Mouse (Mus musculus) adrenal gland, postnatal 36 days (tissue): ENCODE data around the gene Sft2d2. TPM values are rescaled to one million over a fixed set of nuclear protein-coding genes. Genes with fewer than 3 reads are reported as not detected.

Experiments used
- DNase-seq, 2 experiments: peaks; one replicate each; pipeline ENCODE4 v3.0.0; 2021; ENCODE audit warnings: mixed read lengths in 1 of 2
- long read RNA-seq, 2 experiments: library from polyadenylated mRNA; stranded (forward); transcript quantifications; one replicate each; pipeline ENCODE4 v2.0.0; 2021; ENCODE audit warnings: borderline sequencing depth in 2 of 2
- total RNA-seq, 2 experiments: library from RNA; stranded (reverse); gene quantifications; 2 replicates each; pipeline ENCODE4 v1.2.3; 2021

Gene Sft2d2
- total RNA-seq, result 10 to 100 TPM; 23.9 to 38.2 TPM
- long read RNA-seq, experiment 1, full-length matches to known transcripts, result 15 of 22 reads
- long read RNA-seq, experiment 1, partial matches to known transcripts, result 0 of 22 reads
- long read RNA-seq, experiment 1, other reads (novel, unspliced or antisense), result 7 of 22 reads
- long read RNA-seq, experiment 2, full-length matches to known transcripts, result 5 of 7 reads
- long read RNA-seq, experiment 2, partial matches to known transcripts, result 0 of 7 reads
- long read RNA-seq, experiment 2, other reads (novel, unspliced or antisense), result 2 of 7 reads

GRCm38 (mm10) chr1:165193880-165194661 lies at the start of gene Sft2d2:
Sft2d2 (minus strand) TSS chr1:165194438.
- DNase-seq, result peak; percentile 96 to 98

- peak; percentile 98 for DNase-seq
Measured at GRCm38 (mm10) chr1:165236321-165237298, 42.4 kb upstream of the Sft2d2 start, which contains the start of gene Tiprl. Tiprl (minus strand) TSS chr1:165236996.

GRCm38 (mm10) chr1:165235846-165236245 lies 41.6 kb upstream of the Sft2d2 start:
- DNase-seq, result no peak

- DNase-seq, result peak in 1 of 2 experiments; percentile 18
Measured at GRCm38 (mm10) chr1:165233806-165234205, 39.6 kb upstream of the Sft2d2 start.

- DNase-seq, result no peak
Measured at GRCm38 (mm10) chr1:165230691-165231090, 36.5 kb upstream of the Sft2d2 start.

GRCm38 (mm10) chr1:165229577-165229976 lies 35.3 kb upstream of the Sft2d2 start:
- DNase-seq, result no peak

- no peak for DNase-seq
Measured at GRCm38 (mm10) chr1:165217023-165217589, 22.9 kb upstream of the Sft2d2 start.

GRCm38 (mm10) chr1:165215831-165216230 lies 21.6 kb upstream of the Sft2d2 start:
- no peak for DNase-seq

GRCm38 (mm10) chr1:165205591-165205990 lies 11.4 kb upstream of the Sft2d2 start:
- DNase-seq, result no peak

- DNase-seq, result no peak
Measured at GRCm38 (mm10) chr1:165203488-165204035, 9.3 kb upstream of the Sft2d2 start.

GRCm38 (mm10) chr1:165201445-165202012 lies 7.3 kb upstream of the Sft2d2 start:
- DNase-seq, result no peak

GRCm38 (mm10) chr1:165200748-165201147 lies 6.5 kb upstream of the Sft2d2 start:
- DNase-seq, result no peak

- DNase-seq, result peak in 1 of 2 experiments; percentile 44
Measured at GRCm38 (mm10) chr1:165199639-165200038, 5.4 kb upstream of the Sft2d2 start.

- no peak for DNase-seq
Measured at GRCm38 (mm10) chr1:165198951-165199350, 4.7 kb upstream of the Sft2d2 start.

GRCm38 (mm10) chr1:165197875-165198274 lies 3.6 kb upstream of the Sft2d2 start:
- DNase-seq, result no peak

GRCm38 (mm10) chr1:165195396-165195960 lies 1.2 kb upstream of the Sft2d2 start:
- DNase-seq, result no peak

- no peak for DNase-seq
Measured at GRCm38 (mm10) chr1:165194662-165195013, 400 bp upstream of the Sft2d2 start.

GRCm38 (mm10) chr1:165193426-165193825 lies 812 bp downstream of the Sft2d2 start:
- no peak for DNase-seq

- no peak for DNase-seq
Measured at GRCm38 (mm10) chr1:165192714-165193264, 1.4 kb downstream of the Sft2d2 start.

- no peak for DNase-seq
Measured at GRCm38 (mm10) chr1:165192102-165192501, 2.1 kb downstream of the Sft2d2 start.
